Mouse (Mus musculus) embryo, embryonic 11 days (tissue): ENCODE measurements at regions not wholly inside any gene's neighbourhood (a gene's known extent, or its start where the extent isn't known, plus 50 kb on each side); places are given as distances from the start of the nearest gene placed in this dataset.

Experiments used
- DNase-seq: peaks from one replicate; pipeline ENCODE4 v3.0.0-alpha.2; 2015

- DNase-seq = no peak
Observed at GRCm38 (mm10) chr12:110389439-110389838, 57.5 kb upstream of the Ppp2r5c start.

GRCm38 (mm10) chr12:110391464-110391863 lies 55.5 kb upstream of the Ppp2r5c start:
- DNase-seq = no peak

- no peak for DNase-seq
Observed at GRCm38 (mm10) chr12:110393555-110393954, 53.4 kb upstream of the Ppp2r5c start.
